Mouse (Mus musculus) forebrain, embryonic 10.5 days (tissue): ENCODE measurements at regions not wholly inside any gene's neighbourhood (a gene's known extent, or its start where the extent isn't known, plus 50 kb on each side); places are given as distances from the start of the nearest gene placed in this dataset.

ENCODE experiments used
- DNase-seq: peaks from one replicate; pipeline ENCODE4 v3.0.0-alpha.2; 2017; ENCODE audit warnings: low spot score; ENCODE audit errors: extremely low spot score
- H3K27ac ChIP-seq: fragments of 300-500 bp; sonication (generic); 2 replicates; pipeline ENCODE4 v1.5.1; 2016; ENCODE audit warnings: mild to moderate bottlenecking
- H3K27me3 ChIP-seq: fragments of 300-500 bp; sonication (generic); 2 replicates; pipeline ENCODE4 v1.6.1; 2016; ENCODE audit warnings: mild to moderate bottlenecking; ENCODE audit not compliant: poor library complexity, severe bottlenecking
- H3K36me3 ChIP-seq: fragments of 300-500 bp; sonication (generic); replicated peaks from 2 replicates; pipeline ENCODE4 v1.6.1; 2016; ENCODE audit warnings: mild to moderate bottlenecking, moderate library complexity
- H3K4me1 ChIP-seq: fragments of 300-500 bp; sonication (generic); 2 replicates; pipeline ENCODE4 v1.6.1; 2016
- H3K4me3 ChIP-seq: fragments of 300-500 bp; sonication (generic); 2 replicates; pipeline ENCODE4 v1.5.1; 2016; ENCODE audit warnings: mild to moderate bottlenecking, moderate library complexity
- H3K9me3 ChIP-seq: fragments of 300-500 bp; sonication (generic); 2 replicates; pipeline ENCODE4 v1.6.1; 2016; ENCODE audit warnings: mild to moderate bottlenecking, moderate library complexity
- WGBS: fragments of 180-500 bp; shearing (Covaris S2); methylation state at CpG from one replicate; pipeline ENCODE4 v1.1.7; 2016; 5-methylcytosine and 5-hydroxymethylcytosine counted together

DNA sequence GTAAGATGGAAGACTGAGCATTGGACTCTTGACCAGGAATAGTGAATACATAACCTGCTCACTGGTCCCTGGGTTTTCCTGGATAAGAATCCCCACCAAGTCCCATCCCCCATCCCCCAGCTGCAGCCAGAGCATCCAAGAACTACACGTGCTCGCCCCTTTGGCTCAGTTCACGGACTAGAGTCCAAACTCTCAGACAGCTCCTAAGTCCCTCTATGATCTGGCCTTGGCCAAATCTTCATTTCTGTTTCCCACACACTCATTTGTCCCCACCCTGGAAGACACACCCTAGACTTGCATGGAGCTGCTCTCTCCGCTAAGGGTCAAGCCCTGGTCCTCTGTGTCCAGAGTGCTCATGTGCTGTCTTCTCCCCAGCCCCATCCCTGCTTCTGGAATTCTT, 139.9 kb downstream of the Tmx1 start:
- Histone ChIP-seq H3K27ac (no peak overlapping the region), H3K27me3 (no peaks in the 10 kb centered on the region), H3K4me3 (no peak overlapping the region), H3K9me3 (no peaks in the 10 kb centered on the region), H3K36me3 (no peaks in the 10 kb centered on the region), H3K4me1 (no peaks in the 10 kb centered on the region)
- no peak for DNase-seq
- WGBS: 89% methylated on average over 4 of the region's 4 CpGs

DNA sequence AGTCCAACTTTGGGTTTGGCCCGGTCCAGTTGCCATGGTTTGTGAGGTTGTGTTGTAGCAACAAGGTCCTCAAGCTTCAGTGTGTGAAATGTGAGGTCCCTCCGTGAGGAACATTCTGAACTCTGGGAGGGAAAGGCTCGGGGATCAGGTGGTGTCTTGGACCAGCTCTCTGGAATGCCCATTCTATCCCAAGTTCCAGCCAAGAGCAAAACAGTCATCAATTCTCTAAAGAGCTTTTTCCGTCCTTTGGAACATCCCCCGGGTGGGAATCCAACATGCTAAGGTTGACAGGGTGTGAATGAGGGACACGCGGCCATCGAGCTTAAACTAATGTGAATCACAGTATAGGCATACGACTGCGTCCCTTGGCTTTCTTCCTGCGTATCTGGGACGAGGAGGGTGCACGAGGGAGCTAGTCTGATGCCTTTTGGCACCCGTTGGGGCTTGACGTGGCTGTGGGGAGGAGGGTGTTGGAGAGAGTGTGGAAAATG, 145.4 kb downstream of the Tmx1 start:
- H3K27ac ChIP-seq: no peak overlapping the region
- no peaks in the 10 kb centered on the region for H3K36me3 ChIP-seq
- 90% methylated on average over 15 of the region's 15 CpGs for WGBS
- no peak overlapping the region for H3K4me3 ChIP-seq
- H3K27me3 ChIP-seq: no peaks in the 10 kb centered on the region
- H3K9me3 ChIP-seq: no peaks in the 10 kb centered on the region
- DNase-seq: no peak
- peaks cover 4% of the 10 kb centered on the region for H3K4me1 ChIP-seq

DNA sequence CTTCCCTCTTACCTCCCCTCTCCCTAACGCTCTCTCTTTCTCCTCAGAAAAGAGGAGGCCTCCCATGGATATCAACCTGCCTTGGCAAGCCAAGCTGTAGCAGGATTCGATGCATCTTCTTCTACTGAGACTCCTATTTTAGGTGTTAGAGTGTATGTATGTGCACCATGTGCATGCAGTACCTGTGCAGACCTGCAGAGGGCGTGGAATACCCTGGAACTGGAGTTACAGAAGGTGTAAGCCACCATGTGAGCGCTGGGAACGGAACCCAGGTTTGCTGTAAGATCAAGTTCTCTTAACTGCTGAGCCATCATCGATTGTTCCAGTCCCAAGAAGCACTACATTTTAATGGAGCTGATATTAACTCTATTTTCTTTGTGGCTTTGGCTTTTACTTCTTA, 146.8 kb downstream of the Tmx1 start:
- Histone ChIP-seq H3K27me3 (no peaks in the 10 kb centered on the region), H3K36me3 (no peaks in the 10 kb centered on the region), H3K27ac (no peak overlapping the region), H3K9me3 (no peaks in the 10 kb centered on the region), H3K4me1 (peaks cover 4% of the 10 kb centered on the region), H3K4me3 (no peak overlapping the region)
- WGBS: 83% methylated on average over 6 of the region's 6 CpGs
- no peak for DNase-seq

DNA sequence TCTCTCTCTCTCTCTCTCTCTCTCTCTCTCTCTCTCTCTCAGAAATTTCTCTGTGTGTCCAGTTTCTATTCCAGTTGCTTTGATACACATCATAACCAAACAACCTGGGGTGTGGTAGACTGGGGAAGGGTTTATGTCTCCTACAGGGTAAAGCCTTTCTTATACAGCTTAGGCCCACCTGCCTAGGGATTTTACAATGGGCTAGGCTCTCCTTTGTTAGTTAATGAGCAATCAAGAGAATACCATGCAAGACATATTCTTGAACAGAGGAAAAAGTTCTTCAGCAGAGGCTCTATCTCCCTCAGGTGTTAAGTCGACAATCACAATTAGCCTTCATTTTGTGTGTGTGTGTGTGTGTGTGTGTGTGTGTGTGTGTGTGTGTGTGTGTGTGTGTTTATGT, 151.0 kb downstream of the Tmx1 start:
- H3K4me3 ChIP-seq: no peak overlapping the region
- H3K27me3 ChIP-seq: no peaks in the 10 kb centered on the region
- H3K4me1 ChIP-seq: no peaks in the 10 kb centered on the region
- H3K9me3 ChIP-seq: no peaks in the 10 kb centered on the region
- WGBS: 86% methylated on average over 1 of the region's 1 CpGs
- no peaks in the 10 kb centered on the region for H3K36me3 ChIP-seq
- no peak for DNase-seq
- no peak overlapping the region for H3K27ac ChIP-seq

DNA sequence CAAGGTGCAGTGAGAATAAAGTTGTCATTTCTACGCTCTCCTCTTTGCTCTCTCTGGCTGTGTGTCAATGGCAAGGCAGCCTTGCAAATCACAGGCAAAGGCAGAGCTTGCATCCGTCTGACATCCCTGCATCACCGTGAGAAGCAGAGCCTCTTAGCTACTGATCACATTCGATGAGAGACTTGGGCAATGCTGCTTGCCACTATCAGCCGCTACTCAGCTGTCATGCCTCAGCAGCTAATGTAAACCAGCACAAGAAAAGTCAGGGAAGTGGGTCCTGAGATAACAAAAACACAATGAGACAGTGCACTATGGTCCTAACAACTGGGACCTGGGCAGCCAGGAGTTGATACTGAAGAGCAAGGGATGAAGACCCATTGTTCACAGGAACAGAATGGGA, 155.8 kb downstream of the Tmx1 start:
- Histone ChIP-seq H3K4me1 (no peaks in the 10 kb centered on the region), H3K36me3 (no peaks in the 10 kb centered on the region), H3K27ac (no peak overlapping the region), H3K27me3 (no peaks in the 10 kb centered on the region), H3K9me3 (no peaks in the 10 kb centered on the region), H3K4me3 (no peak overlapping the region)
- DNase-seq: no peak
- WGBS: 85% methylated on average over 5 of the region's 5 CpGs

DNA sequence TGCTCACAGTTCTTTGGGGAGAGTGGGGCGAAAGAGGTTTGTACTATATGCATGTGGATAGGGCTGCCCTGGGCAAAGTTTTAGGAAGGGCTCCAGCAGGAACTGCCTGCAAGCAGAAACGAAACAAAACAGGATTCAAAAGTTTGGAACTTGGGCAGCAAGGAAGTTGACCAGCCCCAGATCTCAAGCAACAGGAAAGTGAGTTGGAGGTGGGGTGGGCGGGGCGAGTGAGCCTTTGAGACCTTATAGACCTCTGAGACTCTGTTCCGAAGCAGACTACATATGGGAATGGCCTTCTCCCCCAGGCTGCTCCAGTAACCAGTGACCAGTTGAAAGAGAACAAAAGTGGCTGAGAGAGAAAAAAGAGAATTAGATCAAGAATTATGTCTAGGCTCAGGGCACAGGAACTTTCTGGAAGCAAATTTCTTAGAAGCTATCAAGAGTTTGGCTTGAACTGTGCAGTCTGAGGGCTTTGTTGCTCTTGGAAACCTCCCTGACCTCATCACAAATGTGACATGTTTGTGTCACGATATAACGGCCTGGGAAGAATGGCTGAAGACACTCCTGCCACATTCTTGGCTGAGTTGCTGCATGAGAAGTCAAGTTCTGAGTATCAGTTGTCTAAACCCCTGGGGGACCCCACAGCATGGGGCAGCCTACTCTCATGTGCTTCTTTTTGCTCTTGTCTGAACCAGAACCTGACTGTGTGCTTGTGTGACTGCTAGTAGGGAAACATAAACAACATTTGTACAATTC, 156.4 kb downstream of the Tmx1 start:
- no peak overlapping the region for H3K27ac ChIP-seq
- DNase-seq: no peak
- H3K27me3 ChIP-seq: no peaks in the 10 kb centered on the region
- WGBS: 79% methylated on average over 7 of the region's 7 CpGs
- H3K4me1 ChIP-seq: no peaks in the 10 kb centered on the region
- no peak overlapping the region for H3K4me3 ChIP-seq
- no peaks in the 10 kb centered on the region for H3K36me3 ChIP-seq
- H3K9me3 ChIP-seq: no peaks in the 10 kb centered on the region

DNA sequence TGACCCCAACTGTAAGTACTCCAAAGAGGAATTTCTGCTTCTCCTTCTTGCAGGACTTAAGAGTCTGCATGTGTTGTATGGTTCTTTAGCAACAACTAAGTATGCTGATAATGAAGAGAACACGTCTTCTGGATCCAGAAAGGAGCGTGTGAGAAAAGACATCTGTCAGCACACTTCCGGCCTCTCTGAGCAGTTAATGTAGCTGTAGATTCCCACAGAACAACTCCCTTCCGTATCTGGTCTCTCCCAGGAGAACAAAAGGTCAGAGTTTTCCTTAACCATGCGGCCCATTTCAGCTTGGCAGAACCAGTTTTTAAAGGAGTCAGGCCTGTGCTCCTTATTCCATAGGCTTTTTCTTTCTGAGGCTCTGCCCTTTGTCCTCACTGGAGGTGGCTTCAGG, 159.0 kb downstream of the Tmx1 start:
- 91% methylated on average over 5 of the region's 5 CpGs for WGBS

DNA sequence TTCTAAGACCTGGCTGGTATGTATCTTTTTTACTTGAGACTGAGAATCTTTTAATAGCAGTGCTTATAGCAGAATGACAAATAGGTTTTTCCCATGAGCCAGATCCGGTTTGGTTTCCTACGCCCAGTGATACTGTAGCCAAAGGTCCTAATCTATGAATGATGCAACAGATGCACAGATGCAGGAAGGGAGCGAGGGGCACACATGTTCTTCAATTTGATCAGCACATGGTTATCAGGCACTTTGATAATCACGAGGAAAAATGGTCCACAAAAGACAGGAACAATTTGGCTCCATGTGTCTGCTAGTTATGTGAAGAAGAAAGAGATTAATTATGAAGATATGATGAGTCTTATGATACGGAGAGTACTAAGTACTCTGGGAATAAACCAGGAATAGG, 160.3 kb downstream of the Tmx1 start:
- Histone ChIP-seq H3K4me3 (no peak overlapping the region), H3K27me3 (no peaks in the 10 kb centered on the region), H3K4me1 (peaks cover 7% of the 10 kb centered on the region; the same call in 1 of the 2 replicates), H3K9me3 (no peaks in the 10 kb centered on the region), H3K36me3 (no peaks in the 10 kb centered on the region), H3K27ac (no peak overlapping the region)
- DNase-seq: no peak
- 90% methylated on average over 5 of the region's 5 CpGs for WGBS

More for the DNA sequence above, 159.0 kb downstream of the Tmx1 start:
- H3K27me3 ChIP-seq: no peaks in the 10 kb centered on the region
- no peaks in the 10 kb centered on the region for H3K36me3 ChIP-seq
- H3K4me1 ChIP-seq: peaks cover 7% of the 10 kb centered on the region; the same call in 1 of the 2 replicates
- no peak for DNase-seq
- H3K9me3 ChIP-seq: no peaks in the 10 kb centered on the region
- no peak overlapping the region for H3K27ac ChIP-seq
- no peak overlapping the region for H3K4me3 ChIP-seq

DNA sequence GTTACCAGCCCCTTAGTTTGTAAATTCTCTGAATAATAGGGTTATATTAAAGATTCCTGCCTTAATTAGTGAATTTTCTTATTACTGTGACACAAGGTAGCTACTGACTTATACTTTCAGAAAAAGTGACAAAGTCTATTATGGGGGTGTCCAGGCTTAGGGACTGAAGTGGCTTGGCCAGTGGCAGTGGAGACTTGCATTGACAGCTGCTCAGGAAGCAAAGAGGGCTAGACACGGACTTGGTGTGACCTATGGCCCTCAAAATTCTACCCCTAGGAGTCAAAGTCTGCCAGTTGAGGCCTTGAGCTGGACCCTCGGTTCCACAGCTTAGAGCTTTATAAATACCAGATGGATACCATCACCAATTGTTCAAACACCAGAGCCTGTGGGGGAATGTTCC, 161.2 kb downstream of the Tmx1 start:
- Histone ChIP-seq H3K9me3 (no peaks in the 10 kb centered on the region), H3K27ac (no peak overlapping the region), H3K4me1 (peaks cover 7% of the 10 kb centered on the region; the same call in 1 of the 2 replicates), H3K4me3 (no peak overlapping the region), H3K36me3 (no peaks in the 10 kb centered on the region), H3K27me3 (no peaks in the 10 kb centered on the region)
- DNase-seq: no peak
- 72% methylated on average over 2 of the region's 2 CpGs for WGBS

DNA sequence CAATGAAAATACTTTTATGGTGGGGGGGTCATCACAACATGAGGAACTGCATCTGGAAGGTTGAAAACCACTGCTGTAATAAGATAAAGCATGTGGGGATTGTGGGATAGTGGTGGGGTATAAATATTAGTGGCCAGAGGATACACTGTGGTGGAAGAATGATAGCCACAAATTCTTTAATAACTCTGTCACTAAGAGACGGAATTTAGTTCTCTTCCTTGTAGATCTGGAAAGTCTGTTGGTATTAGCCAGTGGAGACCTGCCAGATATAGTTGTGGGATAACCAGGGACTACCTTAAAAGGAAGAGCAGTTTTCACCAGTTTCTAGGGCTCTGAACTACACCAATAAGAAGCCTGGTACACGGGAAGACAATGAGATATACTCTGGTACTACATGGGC, 161.8 kb downstream of the Tmx1 start:
- DNase-seq: no peak
- Histone ChIP-seq H3K4me3 (no peak overlapping the region), H3K27me3 (no peaks in the 10 kb centered on the region), H3K36me3 (no peaks in the 10 kb centered on the region), H3K4me1 (peaks cover 7% of the 10 kb centered on the region; the same call in 1 of the 2 replicates), H3K27ac (no peak overlapping the region), H3K9me3 (no peaks in the 10 kb centered on the region)
- 93% methylated on average over 2 of the region's 2 CpGs for WGBS

DNA sequence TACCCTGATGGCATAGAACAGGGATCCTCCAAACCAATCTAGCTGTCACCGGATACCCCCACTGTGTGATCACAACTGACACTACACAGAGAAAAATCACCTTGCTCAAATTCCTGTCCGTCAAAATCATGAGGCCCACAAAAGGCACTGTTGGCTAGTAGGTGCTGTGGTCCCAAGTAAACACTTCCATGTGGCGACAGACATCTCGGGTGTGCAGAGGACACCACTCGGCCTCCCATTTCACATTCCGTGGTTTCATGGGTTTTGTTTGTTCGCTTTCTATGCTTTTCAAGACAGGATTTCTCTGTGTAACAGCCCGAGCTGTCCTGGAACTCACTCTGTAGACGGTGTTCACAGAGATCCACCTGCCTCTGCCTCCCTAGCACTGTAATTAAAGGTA, 162.2 kb downstream of the Tmx1 start:
- Histone ChIP-seq H3K9me3 (no peaks in the 10 kb centered on the region), H3K27me3 (no peaks in the 10 kb centered on the region), H3K36me3 (no peaks in the 10 kb centered on the region), H3K4me1 (peaks cover 7% of the 10 kb centered on the region; the same call in 1 of the 2 replicates), H3K27ac (no peak overlapping the region), H3K4me3 (no peak overlapping the region)
- DNase-seq: no peak
- 93% methylated on average over 9 of the region's 9 CpGs for WGBS

DNA sequence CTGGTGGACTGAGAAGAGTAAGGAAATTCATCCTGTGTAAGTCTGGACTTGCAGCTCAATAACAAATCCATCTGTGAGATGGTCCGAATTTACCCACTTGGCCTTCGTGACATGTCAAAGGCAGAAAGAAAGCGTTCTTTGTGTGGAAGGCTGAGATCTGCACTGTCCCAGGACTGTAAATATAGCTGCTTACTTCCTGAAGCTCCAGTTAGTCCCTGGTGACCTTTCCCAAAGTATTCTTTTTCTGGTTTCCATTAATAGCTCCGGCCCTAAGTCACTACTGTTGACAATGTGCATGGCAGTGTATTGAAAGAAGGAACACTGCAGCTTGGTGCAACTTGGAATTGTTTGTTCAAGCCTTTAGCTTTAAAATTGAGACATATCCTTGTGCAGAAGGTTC, 163.2 kb downstream of the Tmx1 start:
- peaks cover 7% of the 10 kb centered on the region; the same call in 1 of the 2 replicates for H3K4me1 ChIP-seq
- H3K9me3 ChIP-seq: no peaks in the 10 kb centered on the region
- no peak overlapping the region for H3K27ac ChIP-seq
- H3K27me3 ChIP-seq: no peaks in the 10 kb centered on the region
- WGBS: 81% methylated on average over 4 of the region's 4 CpGs
- no peak for DNase-seq
- H3K36me3 ChIP-seq: no peaks in the 10 kb centered on the region
- H3K4me3 ChIP-seq: no peak overlapping the region

DNA sequence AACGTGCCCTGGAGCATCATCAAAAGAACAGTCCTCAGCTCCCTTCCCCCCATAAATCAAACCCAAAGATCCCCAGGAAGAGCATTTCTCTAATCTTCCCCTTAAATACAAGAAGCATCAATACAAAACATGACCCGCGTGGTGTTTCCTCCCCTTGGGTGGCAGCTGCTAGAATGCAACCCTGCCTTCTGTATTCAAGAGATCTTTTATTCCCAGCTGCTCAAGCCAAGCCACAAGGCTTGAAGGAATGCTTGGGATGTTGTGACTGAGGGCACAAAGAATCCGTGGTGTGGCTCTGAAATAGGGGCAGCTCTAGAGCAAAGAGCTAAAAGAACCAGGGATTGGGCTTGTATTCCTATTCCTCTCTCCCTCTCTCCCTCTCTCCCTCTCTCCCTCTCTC, 163.6 kb downstream of the Tmx1 start:
- DNase-seq: no peak
- Histone ChIP-seq H3K27ac (no peak overlapping the region), H3K4me3 (no peak overlapping the region), H3K4me1 (peaks cover 7% of the 10 kb centered on the region; the same call in 1 of the 2 replicates), H3K36me3 (no peaks in the 10 kb centered on the region), H3K27me3 (no peaks in the 10 kb centered on the region), H3K9me3 (no peaks in the 10 kb centered on the region)
- 56% methylated on average over 4 of the region's 4 CpGs for WGBS
